Mouse (Mus musculus): ENCODE results near the gene Txndc11. TPM values are rescaled to one million over a fixed set of nuclear protein-coding genes. Genes with fewer than 3 reads are reported as not detected.

Gene Txndc11
- polyA plus RNA-seq, 1 experiment from 2014 or later = 15.5 TPM

- Histone ChIP-seq H3K36me3 (ENCODE audit: inconsistent target) (no peaks in the 10 kb centered on the region), H3K27ac (no peak overlapping the region), H3K79me2 (ENCODE audit: inconsistent target) (no peaks in the 10 kb centered on the region), H3K4me3 (ENCODE audit: inconsistent target) (no peak overlapping the region)
- WGBS (ENCODE audit: missing documents) = 85% methylated on average over 4 of the region's 5 CpGs
Observed at GRCm38 (mm10) chr16:11065431-11065830, 69.0 kb downstream of the Txndc11 start.

- WGBS (ENCODE audit: missing documents) = 71% methylated on average over 6 of the region's 6 CpGs
- no peaks in the 10 kb centered on the region for H3K79me2 ChIP-seq (ENCODE audit: inconsistent target)
- H3K27ac ChIP-seq = no peak overlapping the region
- no peak overlapping the region for H3K4me3 ChIP-seq (ENCODE audit: inconsistent target)
- H3K36me3 ChIP-seq (ENCODE audit: inconsistent target) = no peaks in the 10 kb centered on the region
Observed at GRCm38 (mm10) chr16:11064742-11065141, 69.7 kb downstream of the Txndc11 start.

DNA sequence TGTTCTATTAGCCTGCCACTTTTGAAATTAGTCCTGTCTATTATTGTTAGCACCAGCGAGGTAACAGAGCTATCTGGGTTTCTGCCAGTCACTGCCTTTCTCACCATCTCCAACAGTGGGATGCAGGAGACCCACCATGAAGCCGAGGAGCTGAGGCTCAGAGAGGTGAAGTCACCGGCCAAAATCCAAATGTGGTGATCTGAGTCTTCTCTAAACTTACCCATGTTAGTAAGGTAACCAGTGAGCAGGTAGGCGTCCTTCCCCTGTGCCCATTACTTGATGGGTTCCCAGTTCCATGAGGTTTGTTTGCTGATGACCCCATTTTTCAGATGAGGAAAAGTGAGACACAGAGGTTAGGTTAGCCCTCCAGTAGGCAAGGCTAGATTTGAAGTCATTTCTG lies 70.1 kb downstream of the Txndc11 start:
- H3K27ac ChIP-seq = no peak overlapping the region
- 85% methylated on average over 4 of the region's 4 CpGs for WGBS (ENCODE audit: missing documents)
- no peaks in the 10 kb centered on the region for H3K79me2 ChIP-seq (ENCODE audit: inconsistent target)
- H3K36me3 ChIP-seq (ENCODE audit: inconsistent target) = no peaks in the 10 kb centered on the region
- no peak overlapping the region for H3K4me3 ChIP-seq (ENCODE audit: inconsistent target)

DNA sequence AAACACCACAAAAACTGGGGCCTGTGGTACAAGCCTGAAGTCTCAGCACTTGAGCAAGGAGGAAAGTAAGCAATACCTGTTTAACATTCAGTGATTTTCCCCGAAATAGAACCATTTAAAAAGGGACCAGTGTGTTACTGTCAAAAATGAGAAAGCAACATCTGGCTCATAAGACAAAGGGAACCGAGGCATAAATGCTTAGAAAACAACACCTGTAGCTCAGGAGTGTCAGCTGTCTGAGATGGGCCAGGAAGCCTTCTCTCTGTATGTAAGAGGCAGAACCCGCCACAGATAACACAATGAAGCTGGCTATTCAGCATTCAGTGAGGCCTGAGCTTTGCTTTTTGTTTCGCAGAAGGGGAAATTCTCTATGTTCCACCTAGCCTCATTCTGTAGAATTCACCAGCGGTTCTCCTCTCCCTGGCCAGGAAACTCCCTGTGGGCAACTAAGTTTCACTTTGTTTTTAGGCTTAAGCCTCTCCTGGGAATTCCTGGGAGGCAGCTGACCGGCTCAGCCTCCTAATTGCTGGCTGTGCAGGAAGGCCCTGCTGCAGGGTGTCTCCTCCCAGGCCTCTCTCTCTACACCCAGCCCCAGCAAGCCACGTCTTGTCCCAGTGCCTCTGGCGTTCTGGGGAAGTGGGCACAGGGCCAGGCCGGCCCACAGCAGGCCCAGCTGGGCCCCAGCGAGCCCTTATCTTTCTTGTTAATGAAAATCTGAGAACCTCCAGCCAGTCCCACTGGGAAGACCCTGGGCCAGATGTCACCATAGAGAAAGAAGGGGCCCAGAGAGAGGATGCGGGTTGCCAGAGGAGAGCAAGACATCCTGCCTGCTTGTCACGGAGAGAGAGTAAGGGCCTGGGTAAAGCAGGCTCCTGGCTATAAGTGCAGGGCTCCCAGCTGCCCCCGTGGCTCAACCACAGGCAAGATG lies 71.4 kb downstream of the Txndc11 start:
- no peak overlapping the region for H3K27ac ChIP-seq
- H3K4me3 ChIP-seq (ENCODE audit: inconsistent target) = no peak overlapping the region
- WGBS (ENCODE audit: missing documents) = 43% methylated on average over 13 of the region's 13 CpGs

DNA sequence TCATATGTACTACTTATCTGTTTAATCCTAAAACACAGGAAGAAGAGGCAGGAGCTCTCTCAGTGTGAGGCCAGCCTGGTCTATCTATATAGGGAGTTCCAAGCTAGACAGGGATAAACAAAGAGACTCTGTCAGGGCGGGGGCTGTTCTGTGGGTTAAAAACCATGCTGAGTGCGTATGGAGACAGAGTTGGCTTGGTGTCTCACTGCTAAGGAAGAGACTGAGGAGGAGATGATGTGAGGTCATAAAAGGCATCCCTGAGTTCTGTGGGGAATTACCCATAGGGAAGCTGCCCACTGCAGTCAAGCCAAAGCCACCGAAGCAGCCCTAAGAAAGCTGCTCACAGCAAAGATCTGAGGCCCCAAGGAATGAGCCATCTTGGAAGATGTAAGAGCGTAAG lies 73.8 kb downstream of the Txndc11 start, which contains the start of gene Snn:
Gene Snn (plus strand): TSS at position 301 of the 400 bp plus-strand sequence.
- WGBS (ENCODE audit: missing documents) = 93% methylated on average over 4 of the region's 4 CpGs
- no peak within 1 kb of the TSS for H3K4me3 ChIP-seq (ENCODE audit: inconsistent target)
- no peaks in the 10 kb centered on the region for H3K36me3 ChIP-seq (ENCODE audit: inconsistent target)
- no peak within 1 kb of the TSS for H3K27ac ChIP-seq
- no peaks in the 10 kb centered on the region for H3K79me2 ChIP-seq (ENCODE audit: inconsistent target)

More for the DNA sequence above, 71.4 kb downstream of the Txndc11 start:
- Histone ChIP-seq H3K79me2 (ENCODE audit: inconsistent target) (no peaks in the 10 kb centered on the region), H3K36me3 (ENCODE audit: inconsistent target) (no peaks in the 10 kb centered on the region)

DNA sequence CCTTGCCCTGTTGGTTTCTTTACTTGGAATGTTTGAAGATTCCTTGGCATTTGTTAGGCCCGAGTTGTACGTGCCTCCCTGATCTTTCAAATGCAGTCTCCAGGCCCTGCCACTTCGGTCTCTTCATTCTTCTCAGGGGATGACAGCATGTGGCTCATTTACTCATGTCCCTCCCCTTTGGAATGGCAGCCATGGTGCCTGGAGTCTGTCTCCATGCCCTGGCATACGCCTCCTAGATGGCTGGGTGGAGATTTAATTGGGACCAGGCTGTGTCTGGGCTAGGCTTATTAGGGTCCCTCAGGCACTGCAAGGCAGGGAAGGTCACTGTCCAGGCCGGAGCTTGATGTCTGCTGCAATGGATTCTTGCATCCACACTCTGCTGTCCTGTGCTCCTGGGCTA lies 78.5 kb downstream of the Txndc11 start:
- WGBS (ENCODE audit: missing documents) = 94% methylated on average over 5 of the region's 5 CpGs
- H3K4me3 ChIP-seq (ENCODE audit: inconsistent target) = no peak overlapping the region
- H3K27ac ChIP-seq = no peak overlapping the region

GRCm38 (mm10) chr16:11054871-11055270 lies 79.6 kb downstream of the Txndc11 start:
- 93% methylated on average over 6 of the region's 6 CpGs for WGBS (ENCODE audit: missing documents)
- Histone ChIP-seq H3K4me3 (ENCODE audit: inconsistent target) (no peak overlapping the region), H3K79me2 (ENCODE audit: inconsistent target) (no peaks in the 10 kb centered on the region)

More for the DNA sequence above, 78.5 kb downstream of the Txndc11 start:
- Histone ChIP-seq H3K79me2 (ENCODE audit: inconsistent target) (no peaks in the 10 kb centered on the region), H3K36me3 (ENCODE audit: inconsistent target) (no peaks in the 10 kb centered on the region)

DNA sequence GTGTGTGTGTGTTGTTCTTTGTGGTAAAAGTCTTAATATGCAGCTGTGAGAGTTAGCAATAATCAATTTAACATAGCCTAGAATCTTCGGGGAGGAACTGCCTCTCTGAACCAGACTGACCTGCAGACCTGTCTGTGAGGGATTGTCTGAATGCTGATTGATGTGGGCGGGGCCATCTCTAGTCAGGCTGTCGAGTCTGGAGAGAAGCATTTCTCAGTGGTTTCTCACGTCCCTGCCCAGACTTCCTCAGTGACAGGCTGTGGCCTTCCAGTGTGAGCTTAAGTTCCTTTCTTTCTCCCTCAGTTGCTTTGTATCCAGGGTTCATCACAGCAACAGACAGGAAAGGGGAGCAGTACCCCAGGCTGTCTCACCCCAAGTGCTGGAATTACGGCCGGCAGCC lies 80.0 kb downstream of the Txndc11 start:
- Histone ChIP-seq H3K36me3 (ENCODE audit: inconsistent target) (no peaks in the 10 kb centered on the region), H3K4me3 (ENCODE audit: inconsistent target) (no peak overlapping the region), H3K79me2 (ENCODE audit: inconsistent target) (no peaks in the 10 kb centered on the region), H3K27ac (no peak overlapping the region)
- 63% methylated on average over 6 of the region's 6 CpGs for WGBS (ENCODE audit: missing documents)

More at GRCm38 (mm10) chr16:11054871-11055270, 79.6 kb downstream of the Txndc11 start:
- Histone ChIP-seq H3K27ac (no peak overlapping the region), H3K36me3 (ENCODE audit: inconsistent target) (no peaks in the 10 kb centered on the region)

- no peaks in the 10 kb centered on the region for H3K79me2 ChIP-seq (ENCODE audit: inconsistent target)
Observed at GRCm38 (mm10) chr16:11051134-11051533, 83.3 kb downstream of the Txndc11 start.

DNA sequence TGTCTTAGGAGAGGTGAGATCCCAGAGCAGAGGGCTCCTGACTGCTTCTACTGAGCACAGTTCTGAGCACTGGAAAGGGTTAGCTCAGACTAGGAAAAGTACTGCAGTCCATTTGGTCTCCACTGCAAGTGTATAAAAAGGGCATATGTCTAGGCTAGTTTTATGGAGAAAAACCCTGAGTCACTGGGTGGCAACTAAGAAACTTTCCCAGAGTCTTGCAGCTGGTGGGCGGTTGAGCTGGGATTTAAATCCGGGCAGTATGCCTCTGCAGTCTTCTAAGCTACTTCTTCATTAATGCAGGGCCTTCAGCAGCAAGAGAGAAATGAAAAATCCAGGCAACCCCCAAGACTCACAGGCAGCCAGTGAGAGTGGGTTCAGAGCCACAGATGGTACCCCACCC lies 84.2 kb downstream of the Txndc11 start:
- H3K27ac ChIP-seq = no peak overlapping the region
- no peaks in the 10 kb centered on the region for H3K36me3 ChIP-seq (ENCODE audit: inconsistent target)
- H3K4me3 ChIP-seq (ENCODE audit: inconsistent target) = no peak overlapping the region
- no peaks in the 10 kb centered on the region for H3K79me2 ChIP-seq (ENCODE audit: inconsistent target)
- 95% methylated on average over 2 of the region's 2 CpGs for WGBS (ENCODE audit: missing documents)

More at GRCm38 (mm10) chr16:11051134-11051533, 83.3 kb downstream of the Txndc11 start:
- 97% methylated on average over 11 of the region's 11 CpGs for WGBS (ENCODE audit: missing documents)
- H3K36me3 ChIP-seq (ENCODE audit: inconsistent target) = no peaks in the 10 kb centered on the region
- no peak overlapping the region for H3K27ac ChIP-seq
- no peak overlapping the region for H3K4me3 ChIP-seq (ENCODE audit: inconsistent target)

DNA sequence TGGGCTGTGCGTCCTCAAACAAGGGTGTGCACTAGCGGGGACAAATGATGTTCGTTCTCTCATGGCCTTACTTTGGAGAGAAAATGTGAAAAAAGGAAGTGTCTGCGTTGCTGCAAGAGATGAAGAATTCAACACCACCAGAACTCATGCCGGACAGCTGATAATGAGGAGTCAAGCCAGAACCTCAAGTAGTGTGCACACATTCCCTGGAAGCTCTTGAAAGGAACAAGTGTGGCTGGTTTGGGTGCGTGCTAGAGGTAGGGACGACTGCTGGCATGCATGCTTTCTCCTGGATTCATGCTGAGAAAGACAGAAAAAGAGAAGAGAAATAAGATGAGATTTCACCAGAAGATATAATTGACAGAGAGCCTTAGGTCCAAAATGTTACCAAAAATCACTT lies 87.3 kb downstream of the Txndc11 start:
- Histone ChIP-seq H3K36me3 (ENCODE audit: inconsistent target) (no peaks in the 10 kb centered on the region), H3K4me3 (ENCODE audit: inconsistent target) (no peak overlapping the region), H3K27ac (no peak overlapping the region), H3K79me2 (ENCODE audit: inconsistent target) (no peaks in the 10 kb centered on the region)
- WGBS (ENCODE audit: missing documents) = 39% methylated on average over 7 of the region's 7 CpGs

GRCm38 (mm10) chr16:11046437-11046836 lies 88.0 kb downstream of the Txndc11 start:
- no peaks in the 10 kb centered on the region for H3K36me3 ChIP-seq (ENCODE audit: inconsistent target)
- no peaks in the 10 kb centered on the region for H3K79me2 ChIP-seq (ENCODE audit: inconsistent target)
- WGBS (ENCODE audit: missing documents) = 94% methylated on average over 7 of the region's 7 CpGs
- no peak overlapping the region for H3K4me3 ChIP-seq (ENCODE audit: inconsistent target)
- H3K27ac ChIP-seq = no peak overlapping the region

DNA sequence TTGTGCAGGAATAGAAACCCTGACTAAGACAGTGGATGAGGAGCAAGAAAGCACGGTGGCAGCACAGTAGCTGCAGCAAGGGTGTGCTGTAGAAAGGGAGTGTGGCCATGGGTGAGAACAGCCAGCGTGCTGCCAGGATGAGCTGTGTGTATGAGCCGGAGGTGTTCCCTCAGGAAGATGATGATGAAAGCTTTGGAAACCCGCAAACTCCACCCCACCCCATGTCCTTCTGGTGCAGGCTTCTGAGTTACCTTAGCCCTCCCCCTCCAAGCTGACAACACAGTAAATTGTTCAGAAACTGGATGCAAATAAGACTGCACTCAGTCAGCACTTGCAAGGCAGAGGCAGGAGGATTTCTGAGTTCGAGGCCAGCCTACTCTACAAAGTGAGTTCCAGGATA lies 91.2 kb downstream of the Txndc11 start:
- WGBS (ENCODE audit: missing documents) = 98% methylated on average over 4 of the region's 5 CpGs
- H3K36me3 ChIP-seq (ENCODE audit: inconsistent target) = no peaks in the 10 kb centered on the region

DNA sequence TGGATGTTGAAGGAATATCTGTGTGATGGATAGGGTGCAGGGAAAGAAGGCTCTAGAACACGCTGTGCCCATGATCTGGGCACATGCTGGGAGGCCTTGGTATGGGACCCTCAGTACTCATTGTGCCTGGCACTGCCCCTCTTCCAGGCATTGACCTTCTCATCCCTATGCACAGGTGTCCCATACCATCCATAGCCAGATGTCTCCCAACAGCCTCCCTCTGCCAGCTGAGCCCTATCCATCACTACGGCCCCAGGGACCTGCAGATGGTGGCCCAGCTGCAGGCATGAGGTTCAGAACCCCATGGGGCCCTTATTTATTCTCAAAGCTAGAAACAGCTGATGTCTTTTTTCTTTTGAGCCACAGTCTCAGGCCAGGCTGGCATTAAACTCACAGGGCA lies 93.8 kb downstream of the Txndc11 start:
- Histone ChIP-seq H3K4me3 (ENCODE audit: inconsistent target) (no peak overlapping the region), H3K36me3 (ENCODE audit: inconsistent target) (no peaks in the 10 kb centered on the region), H3K79me2 (ENCODE audit: inconsistent target) (no peaks in the 10 kb centered on the region), H3K27ac (no peak overlapping the region)
- 100% methylated on average over 2 of the region's 2 CpGs for WGBS (ENCODE audit: missing documents)

More for the DNA sequence above, 91.2 kb downstream of the Txndc11 start:
- H3K4me3 ChIP-seq (ENCODE audit: inconsistent target) = no peak overlapping the region
- H3K79me2 ChIP-seq (ENCODE audit: inconsistent target) = no peaks in the 10 kb centered on the region
- no peak overlapping the region for H3K27ac ChIP-seq

DNA sequence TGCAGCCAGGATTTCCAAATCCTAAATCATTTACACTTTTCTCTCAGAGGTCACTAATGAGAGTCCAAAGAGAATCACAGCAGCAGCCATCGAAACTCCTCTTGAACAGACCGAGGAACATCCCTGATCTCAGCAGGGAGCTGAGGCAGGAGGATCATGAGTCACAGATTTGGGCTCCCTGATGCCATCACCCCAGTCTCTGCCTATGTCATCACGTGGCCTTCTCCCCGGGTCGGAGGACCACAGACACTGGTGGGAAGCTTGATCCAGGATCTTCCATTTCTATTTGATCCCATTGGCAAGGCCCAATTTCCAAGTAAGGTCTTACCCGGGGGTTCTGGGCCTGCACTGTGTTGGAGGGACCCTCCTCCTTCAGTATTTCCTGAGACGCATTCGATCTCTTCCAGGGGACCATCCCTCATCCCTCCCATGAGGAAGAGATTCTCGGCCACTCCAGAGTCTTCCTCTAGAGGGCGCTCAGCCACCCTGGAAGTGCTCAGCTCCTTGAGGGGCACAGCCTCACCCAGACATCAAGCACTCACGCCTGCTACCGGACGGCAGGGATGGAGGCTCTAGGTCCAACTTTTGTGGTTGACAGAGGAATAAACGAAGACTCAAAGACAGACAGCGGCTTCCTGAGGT lies 98.5 kb downstream of the Txndc11 start:
- WGBS (ENCODE audit: missing documents) = 29% methylated on average over 15 of the region's 15 CpGs
- H3K27ac ChIP-seq = no peak overlapping the region
- H3K4me3 ChIP-seq (ENCODE audit: inconsistent target) = no peak overlapping the region
- H3K36me3 ChIP-seq (ENCODE audit: inconsistent target) = no peaks in the 10 kb centered on the region
- H3K79me2 ChIP-seq (ENCODE audit: inconsistent target) = no peaks in the 10 kb centered on the region; the same call in 1 of the 2 replicates

All from macrophage (primary cell).